Mouse (Mus musculus) midbrain, embryonic 10.5 days (tissue): Measurements from ENCODE around the gene Btbd17. TPM values are rescaled to one million over a fixed set of nuclear protein-coding genes. Genes with fewer than 3 reads are reported as not detected.

Experiments
- polyA plus RNA-seq: library from polyadenylated mRNA; unstranded; fragments of >200 nt; fragmentation: Nextera tagmentation; extraction: Ambion mirVana; gene quantifications from 2 replicates; pipeline ENCODE4 v1.2.1, GENCODE M21; 2016

The Btbd17 gene
- polyA plus RNA-seq, 1 experiment from 2014 or later, result 57.3 TPM

Other genes with a start within 250 kb of the Btbd17 start
- 851 and 1,060 TPM in 2 replicates for gene Rpl38, start 127.4 kb downstream of the Btbd17 start, polyA plus RNA-seq
- gene Ttyh2, start 120.5 kb downstream of the Btbd17 start, polyA plus RNA-seq, result 9.6 and 12.6 TPM in 2 replicates
- 2.1 and 2.2 TPM in 2 replicates for gene Dnaic2, start 68.5 kb downstream of the Btbd17 start, polyA plus RNA-seq
- gene Kif19a, start 30.6 kb downstream of the Btbd17 start, polyA plus RNA-seq, result 1.1 and 1.7 TPM in 2 replicates
- gene Gpr142, start 3.0 kb upstream of the Btbd17 start, polyA plus RNA-seq, result 0.27 and 0.36 TPM in 2 replicates
- gene Gprc5c, start 55.2 kb upstream of the Btbd17 start, polyA plus RNA-seq, result 19.0 TPM in 2 replicates
- 0.58 and 0.93 TPM in 2 replicates for gene Cd300a, start 94.1 kb upstream of the Btbd17 start, polyA plus RNA-seq
- gene Cd300lb, start 138.4 kb upstream of the Btbd17 start, polyA plus RNA-seq, result 0.05 TPM in 1 of 2 replicates, not detected in the other
- gene Cd300c, start 173.2 kb upstream of the Btbd17 start, polyA plus RNA-seq, result not detected in 2 replicates
- gene Cd300ld, start 194.0 kb upstream of the Btbd17 start, polyA plus RNA-seq, result 0.10 TPM in 2 replicates
- gene Cd300c2, start 205.9 kb upstream of the Btbd17 start, polyA plus RNA-seq, result 0.56 and 0.71 TPM in 2 replicates
- gene Cd300ld2, start 220.2 kb upstream of the Btbd17 start, polyA plus RNA-seq, result not detected in 2 replicates
- not detected in 2 replicates for gene Cd300ld4, start 231.1 kb upstream of the Btbd17 start, polyA plus RNA-seq
- not detected in 2 replicates for gene Cd300ld5, start 241.8 kb upstream of the Btbd17 start, polyA plus RNA-seq